Mouse (Mus musculus): ENCODE results near the gene Focad. TPM values are rescaled to one million over a fixed set of nuclear protein-coding genes. Genes with fewer than 3 reads are reported as not detected.

The Focad gene
- polyA plus RNA-seq, 1 experiment from 2014 or later, result 6.5 TPM

- no peak for ATAC-seq (ENCODE audit: low FRiP score, low TSS enrichment)
- WGBS, result 94% methylated on average over 3 of the region's 3 CpGs
- Histone ChIP-seq H3K4me3 (ENCODE audit: low read depth, low read length) (no peak overlapping the region), H3K4me2 (replicated peaks; ENCODE audit: low read depth) (no peak overlapping the region), H3K27ac (replicated peaks) (no peak overlapping the region), H3K27me3 (ENCODE audit: control insufficient read depth, insufficient read depth, low read length) (no peaks in the 10 kb centered on the region), H3K9me3 (ENCODE audit: control insufficient read depth, low read length) (no peaks in the 10 kb centered on the region), H3K4me1 (replicated peaks; ENCODE audit: control insufficient read depth, insufficient read depth) (no peaks in the 10 kb centered on the region), H3K9ac (ENCODE audit: low read length) (no peak overlapping the region), H3K36me3 (ENCODE audit: control insufficient read depth, insufficient read depth, low read length) (no peaks in the 10 kb centered on the region)
- DNase-seq (ENCODE audit: low spot score), result no peak
- TF ChIP-seq EP300 (optimal IDR thresholded peaks at IDR 0.05) (no peak), CTCF (IDR thresholded peaks at IDR 0.05; ENCODE audit: low read depth) (no peak)
Observed at GRCm38 (mm10) chr4:88081885-88082284, 12.5 kb upstream of the Focad start.

GRCm38 (mm10) chr4:88082381-88082780 is 12.0 kb upstream of the Focad start:
- H3K9me3 ChIP-seq (ENCODE audit: control insufficient read depth, low read length), result no peaks in the 10 kb centered on the region
- H3K4me1 ChIP-seq (replicated peaks; ENCODE audit: control insufficient read depth, insufficient read depth), result no peaks in the 10 kb centered on the region
- WGBS, result 66% methylated on average over 4 of the region's 4 CpGs
- TF ChIP-seq CTCF (IDR thresholded peaks at IDR 0.05; ENCODE audit: low read depth) (no peak), EP300 (optimal IDR thresholded peaks at IDR 0.05) (no peak)
- H3K27me3 ChIP-seq (ENCODE audit: control insufficient read depth, insufficient read depth, low read length), result no peaks in the 10 kb centered on the region
- H3K36me3 ChIP-seq (ENCODE audit: control insufficient read depth, insufficient read depth, low read length), result no peaks in the 10 kb centered on the region
- no peak overlapping the region for H3K4me3 ChIP-seq (ENCODE audit: low read depth, low read length)
- no peak for DNase-seq (ENCODE audit: low spot score)
- no peak for ATAC-seq (ENCODE audit: low FRiP score, low TSS enrichment)
- H3K4me2 ChIP-seq (replicated peaks; ENCODE audit: low read depth), result no peak overlapping the region
- no peak overlapping the region for H3K9ac ChIP-seq (ENCODE audit: low read length)
- no peak overlapping the region for H3K27ac ChIP-seq (replicated peaks)

GRCm38 (mm10) chr4:88083781-88084180 is 10.6 kb upstream of the Focad start:
- no peaks in the 10 kb centered on the region for H3K36me3 ChIP-seq (ENCODE audit: control insufficient read depth, insufficient read depth, low read length)
- H3K27ac ChIP-seq (replicated peaks), result no peak overlapping the region
- no peaks in the 10 kb centered on the region for H3K9me3 ChIP-seq (ENCODE audit: control insufficient read depth, low read length)
- no peaks in the 10 kb centered on the region for H3K27me3 ChIP-seq (ENCODE audit: control insufficient read depth, insufficient read depth, low read length)
- no peak for TF ChIP-seq CTCF (IDR thresholded peaks at IDR 0.05; ENCODE audit: low read depth)
- no peak for TF ChIP-seq EP300 (optimal IDR thresholded peaks at IDR 0.05)
- DNase-seq (ENCODE audit: low spot score), result no peak
- H3K9ac ChIP-seq (ENCODE audit: low read length), result no peak overlapping the region
- H3K4me3 ChIP-seq (ENCODE audit: low read depth, low read length), result no peak overlapping the region
- WGBS, result 46% methylated on average over 3 of the region's 3 CpGs
- H3K4me1 ChIP-seq (replicated peaks; ENCODE audit: control insufficient read depth, insufficient read depth), result no peaks in the 10 kb centered on the region
- H3K4me2 ChIP-seq (replicated peaks; ENCODE audit: low read depth), result no peak overlapping the region
- ATAC-seq (ENCODE audit: low FRiP score, low TSS enrichment), result no peak

GRCm38 (mm10) chr4:88090316-88090715 is 4.1 kb upstream of the Focad start:
- Histone ChIP-seq H3K9me3 (ENCODE audit: control insufficient read depth, low read length) (no peaks in the 10 kb centered on the region), H3K4me2 (replicated peaks; ENCODE audit: low read depth) (no peak overlapping the region), H3K36me3 (ENCODE audit: control insufficient read depth, insufficient read depth, low read length) (no peaks in the 10 kb centered on the region), H3K4me1 (replicated peaks; ENCODE audit: control insufficient read depth, insufficient read depth) (no peaks in the 10 kb centered on the region), H3K4me3 (ENCODE audit: low read depth, low read length) (no peak overlapping the region), H3K27ac (replicated peaks) (no peak overlapping the region), H3K9ac (ENCODE audit: low read length) (no peak overlapping the region), H3K27me3 (ENCODE audit: control insufficient read depth, insufficient read depth, low read length) (no peaks in the 10 kb centered on the region)
- TF ChIP-seq CTCF (IDR thresholded peaks at IDR 0.05; ENCODE audit: low read depth) (no peak), EP300 (optimal IDR thresholded peaks at IDR 0.05) (no peak)
- DNase-seq (ENCODE audit: low spot score) (no peak), ATAC-seq (ENCODE audit: low FRiP score, low TSS enrichment) (no peak)
- 82% methylated on average over 2 of the region's 2 CpGs for WGBS

- no peaks in the 10 kb centered on the region for H3K27me3 ChIP-seq (ENCODE audit: control insufficient read depth, insufficient read depth, low read length)
- H3K27ac ChIP-seq (replicated peaks), result peak overlapping the region; percentile 50
- no peaks in the 10 kb centered on the region for H3K36me3 ChIP-seq (ENCODE audit: control insufficient read depth, insufficient read depth, low read length)
- peak overlapping the region; percentile 74 for H3K4me2 ChIP-seq (replicated peaks; ENCODE audit: low read depth)
- peak overlapping the region; percentile 78 for H3K4me3 ChIP-seq (ENCODE audit: low read depth, low read length)
- peak overlapping the region; percentile 76 for H3K9ac ChIP-seq (ENCODE audit: low read length)
- TF ChIP-seq CTCF (IDR thresholded peaks at IDR 0.05; ENCODE audit: low read depth), result no peak
- no peak for TF ChIP-seq EP300 (optimal IDR thresholded peaks at IDR 0.05)
- H3K4me1 ChIP-seq (replicated peaks; ENCODE audit: control insufficient read depth, insufficient read depth), result no peaks in the 10 kb centered on the region
- no peaks in the 10 kb centered on the region for H3K9me3 ChIP-seq (ENCODE audit: control insufficient read depth, low read length)
- WGBS, result under 1% methylated on average over 30 of the region's 30 CpGs
- DNase-seq (ENCODE audit: low spot score), result no peak
- ATAC-seq (ENCODE audit: low FRiP score, low TSS enrichment), result peak; percentile 76
Observed at GRCm38 (mm10) chr4:88094768-88095420, 465 bp downstream of the Focad start.

- no peaks in the 10 kb centered on the region for H3K4me1 ChIP-seq (replicated peaks; ENCODE audit: control insufficient read depth, insufficient read depth)
- 75% methylated on average over 2 of the region's 2 CpGs for WGBS
- TF ChIP-seq CTCF (IDR thresholded peaks at IDR 0.05; ENCODE audit: low read depth) (no peak), EP300 (optimal IDR thresholded peaks at IDR 0.05) (no peak)
- H3K9ac ChIP-seq (ENCODE audit: low read length), result no peak overlapping the region
- ATAC-seq (ENCODE audit: low FRiP score, low TSS enrichment) (no peak), DNase-seq (ENCODE audit: low spot score) (no peak)
- no peak overlapping the region for H3K27ac ChIP-seq (replicated peaks)
- H3K36me3 ChIP-seq (ENCODE audit: control insufficient read depth, insufficient read depth, low read length), result no peaks in the 10 kb centered on the region
- H3K4me2 ChIP-seq (replicated peaks; ENCODE audit: low read depth), result no peak overlapping the region
- H3K4me3 ChIP-seq (ENCODE audit: low read depth, low read length), result no peak overlapping the region
- H3K9me3 ChIP-seq (ENCODE audit: control insufficient read depth, low read length), result no peaks in the 10 kb centered on the region
- no peaks in the 10 kb centered on the region for H3K27me3 ChIP-seq (ENCODE audit: control insufficient read depth, insufficient read depth, low read length)
Observed at GRCm38 (mm10) chr4:88095693-88096092, 1.3 kb downstream of the Focad start.
